Mouse (Mus musculus) G1E (cell line): ENCODE measurements at regions not wholly inside any gene's neighbourhood (a gene's known extent, or its start where the extent isn't known, plus 50 kb on each side); places are given as distances from the start of the nearest gene placed in this dataset.

ENCODE experiments used
- CTCF ChIP-seq: IDR thresholded peaks from 2 replicates; pipeline ENCODE4 v1.5.1; 2012; ENCODE audit warnings: low read depth, low read length, inconsistent platforms, mixed read lengths
- GATA1 ChIP-seq: IDR thresholded peaks from 2 replicates; pipeline ENCODE4 v1.6.1; 2012; ENCODE audit warnings: borderline replicate concordance, low read length, inconsistent platforms, mixed read lengths
- GATA2 ChIP-seq: IDR thresholded peaks from 2 replicates; pipeline ENCODE4 v1.6.1; 2012; ENCODE audit warnings: low read depth, low read length, inconsistent platforms, borderline replicate concordance
- POLR2AphosphoS5 ChIP-seq: IDR thresholded peaks from 2 replicates; pipeline ENCODE4 v1.6.1; 2012; ENCODE audit warnings: low read depth, low read length, inconsistent platforms; ENCODE audit not compliant: insufficient replicate concordance

GRCm38 (mm10) chr6:112108651-112109050 is 164.9 kb upstream of the Lmcd1 start:
- TF ChIP-seq CTCF (no peak), GATA1 (no peak), POLR2AphosphoS5 (no peak), GATA2 (no peak)
